Mouse (Mus musculus): ENCODE measurements around the gene Vps54.

- no peak for TF ChIP-seq GATA1 (IDR thresholded peaks at IDR 0.05; ENCODE audit: low read length)
- TF ChIP-seq TAL1 (IDR thresholded peaks at IDR 0.05; ENCODE audit: low read length), result no peak
Observed at GRCm38 (mm10) chr11:21224983-21225382, 14.1 kb upstream of the Vps54 start.

Measured in erythroblast, embryonic 14.5 days (primary cell).